Mouse (Mus musculus): Measurements from ENCODE around the gene Slc37a3. TPM values are rescaled to one million over a fixed set of nuclear protein-coding genes. Genes with fewer than 3 reads are reported as not detected.
"Not testable (repeated sequence)": the region's sequence is repeated elsewhere in the genome, so short reads cannot be mapped to it uniquely, and the experiment has no call there.

Gene Slc37a3
- polyA plus RNA-seq, 1 experiment, result 0.59 TPM

DNA sequence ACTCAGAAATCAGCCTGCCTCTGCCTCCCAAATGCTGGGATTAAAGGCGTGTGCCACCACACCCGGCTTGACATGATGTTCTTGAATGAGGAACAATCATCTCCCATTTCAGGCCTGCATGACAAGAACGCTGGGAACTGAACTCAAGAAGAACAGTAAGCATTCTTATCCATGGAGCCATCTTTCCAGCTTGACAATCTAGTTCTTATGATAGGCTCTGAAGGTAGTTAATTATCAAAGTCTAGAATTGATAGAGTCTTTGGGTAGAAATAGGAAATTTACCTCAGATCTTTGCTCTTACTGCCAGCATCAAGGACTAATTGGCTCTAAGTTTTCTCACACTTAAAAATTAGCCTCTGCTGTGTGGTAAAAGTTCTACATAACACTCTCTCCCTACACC lies 2.8 kb upstream of the Slc37a3 start:
- H3K4me3 ChIP-seq (replicated peaks), result no peak overlapping the region
- H3K27me3 ChIP-seq (replicated peaks), result peaks cover 86% of the 10 kb centered on the region
- no peak for TF ChIP-seq GATA1 (IDR thresholded peaks at IDR 0.05; ENCODE audit: borderline replicate concordance, low read length)
- no peak for TF ChIP-seq FLI1 (IDR thresholded peaks at IDR 0.05; ENCODE audit: low read length)
- no peaks in the 10 kb centered on the region for H3K36me3 ChIP-seq (replicated peaks; ENCODE audit: low read length)
- peaks cover 43% of the 10 kb centered on the region for H3K4me1 ChIP-seq
- H3K9me3 ChIP-seq, result no peaks in the 10 kb centered on the region; the same call in 1 of the 2 replicates

- Histone ChIP-seq H3K4me1 (peaks cover 43% of the 10 kb centered on the region), H3K4me3 (replicated peaks) (peak overlapping the region; percentile 66), H3K36me3 (replicated peaks; ENCODE audit: low read length) (no peaks in the 10 kb centered on the region), H3K9me3 (peaks cover 1% of the 10 kb centered on the region; the same call in 1 of the 2 replicates), H3K27me3 (replicated peaks) (peaks cover 87% of the 10 kb centered on the region)
- no peak for TF ChIP-seq FLI1 (IDR thresholded peaks at IDR 0.05; ENCODE audit: low read length)
Observed at GRCm38 (mm10) chr6:39379749-39380148, 2.3 kb upstream of the Slc37a3 start.

DNA sequence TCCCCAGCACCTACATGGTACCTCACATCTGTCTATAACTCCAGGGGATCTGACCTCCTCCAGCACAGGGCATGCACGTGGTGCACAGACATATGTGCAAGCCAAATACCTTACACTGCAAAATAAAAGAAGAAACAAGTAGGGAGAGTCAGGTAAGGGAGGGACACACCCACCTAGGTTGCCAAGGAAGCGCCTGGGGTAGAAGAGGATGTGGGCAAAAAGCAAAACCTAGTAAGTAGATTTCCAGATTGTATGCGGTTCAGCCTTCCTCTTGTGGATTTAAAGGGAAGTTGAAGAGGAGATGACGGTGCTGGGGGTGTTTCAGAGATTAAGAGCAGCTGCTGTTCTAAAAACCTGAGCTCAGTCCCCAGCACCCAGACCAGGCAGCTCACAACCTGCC lies 1.7 kb upstream of the Slc37a3 start:
- H3K27me3 ChIP-seq (replicated peaks), result peaks cover 88% of the 10 kb centered on the region
- TF ChIP-seq FLI1 (IDR thresholded peaks at IDR 0.05; ENCODE audit: low read length) (no peak), GATA1 (IDR thresholded peaks at IDR 0.05; ENCODE audit: borderline replicate concordance, low read length) (no peak)
- peaks cover 43% of the 10 kb centered on the region for H3K4me1 ChIP-seq
- H3K9me3 ChIP-seq, result peaks cover 6% of the 10 kb centered on the region
- no peaks in the 10 kb centered on the region for H3K36me3 ChIP-seq (replicated peaks; ENCODE audit: low read length)
- H3K4me3 ChIP-seq (replicated peaks), result peak overlapping the region; percentile 74

GRCm38 (mm10) chr6:39378161-39378835 lies 823 bp upstream of the Slc37a3 start:
- peaks cover 43% of the 10 kb centered on the region for H3K4me1 ChIP-seq
- not testable (repeated sequence) for H3K36me3 ChIP-seq (replicated peaks; ENCODE audit: low read length); H3K4me3 ChIP-seq (replicated peaks)
- peaks cover 15% of the 10 kb centered on the region for H3K9me3 ChIP-seq
- peaks cover 89% of the 10 kb centered on the region for H3K27me3 ChIP-seq (replicated peaks)

GRCm38 (mm10) chr6:39376775-39377174 lies 700 bp downstream of the Slc37a3 start:
- H3K36me3 ChIP-seq (replicated peaks; ENCODE audit: low read length), result no peaks in the 10 kb centered on the region
- peaks cover 51% of the 10 kb centered on the region for H3K4me1 ChIP-seq
- H3K27me3 ChIP-seq (replicated peaks), result peaks cover 88% of the 10 kb centered on the region
- H3K9me3 ChIP-seq, result peaks cover 15% of the 10 kb centered on the region
- TF ChIP-seq FLI1 (IDR thresholded peaks at IDR 0.05; ENCODE audit: low read length), result no peak
- TF ChIP-seq GATA1 (IDR thresholded peaks at IDR 0.05; ENCODE audit: borderline replicate concordance, low read length), result no peak
- peak overlapping the region; percentile 93 for H3K4me3 ChIP-seq (replicated peaks)

- peaks cover 15% of the 10 kb centered on the region for H3K9me3 ChIP-seq
- H3K4me1 ChIP-seq, result peaks cover 19% of the 10 kb centered on the region
- no peak overlapping the region for H3K4me3 ChIP-seq (replicated peaks)
- TF ChIP-seq FLI1 (IDR thresholded peaks at IDR 0.05; ENCODE audit: low read length), result no peak
- no peak for TF ChIP-seq GATA1 (IDR thresholded peaks at IDR 0.05; ENCODE audit: borderline replicate concordance, low read length)
- H3K27me3 ChIP-seq (replicated peaks), result peaks cover 86% of the 10 kb centered on the region
- H3K36me3 ChIP-seq (replicated peaks; ENCODE audit: low read length), result no peaks in the 10 kb centered on the region
Observed at GRCm38 (mm10) chr6:39373301-39373955, 4.0 kb downstream of the Slc37a3 start.

DNA sequence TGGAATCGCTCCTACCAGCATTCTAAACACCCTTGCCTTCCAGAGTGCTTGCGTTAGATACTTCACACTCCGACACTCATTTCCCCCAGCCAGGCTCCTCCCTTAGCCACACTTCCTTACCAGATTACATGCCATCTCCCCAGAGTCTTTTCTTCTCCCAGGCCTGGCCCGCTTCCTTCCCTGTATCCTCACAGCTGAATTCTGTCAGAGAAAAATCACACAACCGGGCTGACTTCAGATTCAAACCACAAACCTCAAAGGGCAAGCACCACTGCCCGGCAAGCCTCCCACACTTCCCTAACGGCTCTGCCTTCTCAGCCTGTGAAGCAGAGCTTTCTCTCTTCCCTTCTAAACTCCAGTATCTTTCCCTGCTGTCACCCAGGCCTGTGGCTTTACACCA lies 4.7 kb downstream of the Slc37a3 start:
- Histone ChIP-seq H3K4me3 (replicated peaks) (no peak overlapping the region), H3K27me3 (replicated peaks) (peaks cover 85% of the 10 kb centered on the region), H3K36me3 (replicated peaks; ENCODE audit: low read length) (no peaks in the 10 kb centered on the region), H3K9me3 (peaks cover 15% of the 10 kb centered on the region), H3K4me1 (peaks cover 18% of the 10 kb centered on the region)
- TF ChIP-seq GATA1 (IDR thresholded peaks at IDR 0.05; ENCODE audit: borderline replicate concordance, low read length) (no peak), FLI1 (IDR thresholded peaks at IDR 0.05; ENCODE audit: low read length) (no peak)

GRCm38 (mm10) chr6:39372042-39372441 lies 5.4 kb downstream of the Slc37a3 start:
- Histone ChIP-seq H3K4me3 (replicated peaks) (no peak overlapping the region), H3K9me3 (peaks cover 15% of the 10 kb centered on the region), H3K36me3 (replicated peaks; ENCODE audit: low read length) (no peaks in the 10 kb centered on the region), H3K27me3 (replicated peaks) (peaks cover 84% of the 10 kb centered on the region), H3K4me1 (peaks cover 11% of the 10 kb centered on the region)
- TF ChIP-seq GATA1 (IDR thresholded peaks at IDR 0.05; ENCODE audit: borderline replicate concordance, low read length) (no peak), FLI1 (IDR thresholded peaks at IDR 0.05; ENCODE audit: low read length) (no peak)

- peaks cover 75% of the 10 kb centered on the region for H3K27me3 ChIP-seq (replicated peaks)
- TF ChIP-seq FLI1 (IDR thresholded peaks at IDR 0.05; ENCODE audit: low read length) (no peak), GATA1 (IDR thresholded peaks at IDR 0.05; ENCODE audit: borderline replicate concordance, low read length) (no peak)
- H3K36me3 ChIP-seq (replicated peaks; ENCODE audit: low read length), result no peaks in the 10 kb centered on the region
- peaks cover 9% of the 10 kb centered on the region; the same call in 1 of the 2 replicates for H3K4me1 ChIP-seq
- peaks cover 13% of the 10 kb centered on the region for H3K9me3 ChIP-seq
- no peak overlapping the region for H3K4me3 ChIP-seq (replicated peaks)
Observed at GRCm38 (mm10) chr6:39369631-39370030, 7.8 kb downstream of the Slc37a3 start.

GRCm38 (mm10) chr6:39362684-39363083 lies 14.8 kb downstream of the Slc37a3 start:
- no peaks in the 10 kb centered on the region for H3K36me3 ChIP-seq (replicated peaks; ENCODE audit: low read length)
- no peak for TF ChIP-seq FLI1 (IDR thresholded peaks at IDR 0.05; ENCODE audit: low read length)
- no peak for TF ChIP-seq GATA1 (IDR thresholded peaks at IDR 0.05; ENCODE audit: borderline replicate concordance, low read length)
- H3K4me1 ChIP-seq, result no peaks in the 10 kb centered on the region
- H3K9me3 ChIP-seq, result no peaks in the 10 kb centered on the region
- no peak overlapping the region for H3K4me3 ChIP-seq (replicated peaks)
- peaks cover 51% of the 10 kb centered on the region for H3K27me3 ChIP-seq (replicated peaks)

DNA sequence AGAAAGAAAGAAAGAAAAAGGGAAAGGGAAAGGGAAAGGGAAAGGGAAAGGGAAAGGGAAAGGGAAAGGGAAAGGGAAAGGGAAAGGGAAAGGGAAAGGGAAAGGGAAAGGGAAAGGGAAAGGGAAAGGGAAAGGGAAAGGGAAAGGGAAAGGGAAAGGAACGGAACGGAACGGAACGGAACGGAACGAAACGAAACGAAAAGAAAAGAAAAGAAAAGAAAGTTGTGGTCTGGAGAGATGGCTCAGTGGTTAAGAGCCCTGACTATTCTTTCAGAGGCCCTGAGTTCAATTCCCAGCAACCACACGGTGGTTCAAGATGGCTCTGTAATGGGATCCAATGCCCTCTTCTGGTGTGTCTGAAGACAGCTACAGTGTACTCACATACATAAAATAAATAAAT lies 18.3 kb downstream of the Slc37a3 start:
- not testable (repeated sequence) for H3K4me3 ChIP-seq (replicated peaks); H3K9me3 ChIP-seq; H3K36me3 ChIP-seq (replicated peaks; ENCODE audit: low read length); H3K4me1 ChIP-seq
- H3K27me3 ChIP-seq (replicated peaks), result peaks cover 55% of the 10 kb centered on the region
